Mouse (Mus musculus): ENCODE results near the gene Acr. TPM values are rescaled to one million over a fixed set of nuclear protein-coding genes. Genes with fewer than 3 reads are reported as not detected.

The Acr gene
- polyA plus RNA-seq, 1 experiment from 2014 or later = 0.40 TPM

GRCm38 (mm10) chr15:89526776-89527325, 41.3 kb upstream of the Acr start:
- H3K9me3 ChIP-seq (ENCODE audit: control insufficient read depth, low read length) = no peaks in the 10 kb centered on the region
- no peaks in the 10 kb centered on the region for H3K36me3 ChIP-seq (ENCODE audit: control insufficient read depth, insufficient read depth, low read length)
- H3K27me3 ChIP-seq (ENCODE audit: control insufficient read depth, insufficient read depth, low read length) = peaks cover 21% of the 10 kb centered on the region
- H3K27ac ChIP-seq (ENCODE audit: low read depth, low read length) = no peak overlapping the region
- H3K9ac ChIP-seq (ENCODE audit: low read length) = no peak overlapping the region
- H3K4me1 ChIP-seq (ENCODE audit: control insufficient read depth, insufficient read depth, low read length) = no peaks in the 10 kb centered on the region
- DNase-seq (ENCODE audit: low spot score) = no peak
- no peak overlapping the region for H3K4me2 ChIP-seq (ENCODE audit: low read depth)
- WGBS = 92% methylated on average over 19 of the region's 19 CpGs
- ATAC-seq (ENCODE audit: insufficient read depth, low FRiP score, low TSS enrichment) = no peak
- no peak overlapping the region for H3K4me3 ChIP-seq (ENCODE audit: low read depth, low read length)

DNA sequence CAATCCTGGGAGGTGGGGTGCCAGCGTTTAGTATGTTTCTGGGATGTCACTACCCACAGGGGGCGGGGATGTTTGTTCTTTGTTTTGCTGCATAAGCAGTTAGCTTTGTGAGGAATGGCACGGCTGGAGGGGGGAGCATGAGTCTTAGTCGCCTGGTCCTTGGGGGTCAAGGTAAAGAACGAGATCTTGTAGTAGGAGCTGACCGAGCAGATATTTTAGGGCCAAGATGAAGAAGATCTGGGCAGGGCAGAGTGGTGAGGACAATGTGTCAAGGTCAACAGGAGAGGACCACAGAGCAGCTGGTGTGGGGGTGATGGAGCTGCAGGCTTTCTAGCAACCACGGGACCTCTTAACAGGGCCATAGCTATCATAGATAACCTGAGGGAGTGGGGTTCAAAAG, 40.7 kb upstream of the Acr start:
- H3K4me2 ChIP-seq (ENCODE audit: low read depth) = no peak overlapping the region

DNA sequence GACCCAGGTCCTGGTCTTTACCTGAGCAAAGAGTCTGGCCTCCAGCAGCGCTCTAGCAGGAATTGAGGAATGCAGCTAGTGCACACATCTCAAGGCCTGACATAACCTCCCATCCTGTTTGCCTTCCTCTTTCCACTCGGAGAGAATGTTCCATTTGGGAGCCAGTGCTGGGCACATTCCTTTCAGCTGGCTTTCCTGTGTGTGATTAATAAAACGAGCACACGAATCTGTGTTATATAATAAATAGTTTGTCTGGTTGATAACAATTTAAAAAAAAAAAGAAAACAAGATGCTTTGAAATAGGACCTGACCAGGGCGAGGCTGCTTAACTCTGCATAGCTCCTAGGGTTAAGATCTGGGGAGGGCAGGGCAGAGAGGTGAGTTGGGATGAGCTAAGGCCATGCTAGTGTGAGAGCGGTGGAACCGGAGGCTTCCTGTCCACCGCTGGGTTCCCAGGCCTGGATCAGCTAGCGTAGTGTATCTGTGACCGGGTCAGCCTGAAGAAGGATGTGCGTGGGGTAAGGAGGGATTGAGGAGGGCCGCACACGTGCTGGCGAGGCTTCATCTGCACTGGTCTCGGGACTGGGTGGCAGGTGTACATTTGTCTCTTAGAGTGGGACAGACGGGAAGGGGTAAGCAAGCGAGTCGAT, 39.8 kb upstream of the Acr start:
- H3K9ac ChIP-seq (ENCODE audit: low read length) = no peak overlapping the region
- 88% methylated on average over 18 of the region's 18 CpGs for WGBS
- H3K27me3 ChIP-seq (ENCODE audit: control insufficient read depth, insufficient read depth, low read length) = peaks cover 14% of the 10 kb centered on the region
- H3K4me2 ChIP-seq (ENCODE audit: low read depth) = no peak overlapping the region
- no peak overlapping the region for H3K4me3 ChIP-seq (ENCODE audit: low read depth, low read length)
- H3K27ac ChIP-seq (ENCODE audit: low read depth, low read length) = no peak overlapping the region
- no peaks in the 10 kb centered on the region for H3K36me3 ChIP-seq (ENCODE audit: control insufficient read depth, insufficient read depth, low read length)
- no peaks in the 10 kb centered on the region for H3K9me3 ChIP-seq (ENCODE audit: control insufficient read depth, low read length)
- peaks cover 3% of the 10 kb centered on the region; the same call in 1 of the 2 replicates for H3K4me1 ChIP-seq (ENCODE audit: control insufficient read depth, insufficient read depth, low read length)
- ATAC-seq (ENCODE audit: insufficient read depth, low FRiP score, low TSS enrichment) = no peak
- no peak for DNase-seq (ENCODE audit: low spot score)

More for the DNA sequence above, 40.7 kb upstream of the Acr start:
- H3K9ac ChIP-seq (ENCODE audit: low read length) = no peak overlapping the region
- DNase-seq (ENCODE audit: low spot score) (no peak), ATAC-seq (ENCODE audit: insufficient read depth, low FRiP score, low TSS enrichment) (no peak)
- no peak overlapping the region for H3K27ac ChIP-seq (ENCODE audit: low read depth, low read length)
- 0 out of 2 replicates have a peak, but pooled peaks cover 2% of the 10 kb centered on the region for H3K4me1 ChIP-seq (ENCODE audit: control insufficient read depth, insufficient read depth, low read length)
- 83% methylated on average over 7 of the region's 7 CpGs for WGBS
- H3K27me3 ChIP-seq (ENCODE audit: control insufficient read depth, insufficient read depth, low read length) = peaks cover 21% of the 10 kb centered on the region
- H3K36me3 ChIP-seq (ENCODE audit: control insufficient read depth, insufficient read depth, low read length) = no peaks in the 10 kb centered on the region
- H3K9me3 ChIP-seq (ENCODE audit: control insufficient read depth, low read length) = no peaks in the 10 kb centered on the region
- no peak overlapping the region for H3K4me3 ChIP-seq (ENCODE audit: low read depth, low read length)

GRCm38 (mm10) chr15:89528923-89529322, 39.2 kb upstream of the Acr start:
- no peak overlapping the region for H3K27ac ChIP-seq (ENCODE audit: low read depth, low read length)
- WGBS = 92% methylated on average over 10 of the region's 10 CpGs
- DNase-seq (ENCODE audit: low spot score) = no peak
- H3K36me3 ChIP-seq (ENCODE audit: control insufficient read depth, insufficient read depth, low read length) = no peaks in the 10 kb centered on the region
- peaks cover 3% of the 10 kb centered on the region; the same call in 1 of the 2 replicates for H3K4me1 ChIP-seq (ENCODE audit: control insufficient read depth, insufficient read depth, low read length)
- no peak overlapping the region for H3K4me2 ChIP-seq (ENCODE audit: low read depth)
- H3K9ac ChIP-seq (ENCODE audit: low read length) = no peak overlapping the region
- H3K9me3 ChIP-seq (ENCODE audit: control insufficient read depth, low read length) = no peaks in the 10 kb centered on the region
- no peak overlapping the region for H3K4me3 ChIP-seq (ENCODE audit: low read depth, low read length)
- ATAC-seq (ENCODE audit: insufficient read depth, low FRiP score, low TSS enrichment) = no peak
- peaks cover 12% of the 10 kb centered on the region for H3K27me3 ChIP-seq (ENCODE audit: control insufficient read depth, insufficient read depth, low read length)

DNA sequence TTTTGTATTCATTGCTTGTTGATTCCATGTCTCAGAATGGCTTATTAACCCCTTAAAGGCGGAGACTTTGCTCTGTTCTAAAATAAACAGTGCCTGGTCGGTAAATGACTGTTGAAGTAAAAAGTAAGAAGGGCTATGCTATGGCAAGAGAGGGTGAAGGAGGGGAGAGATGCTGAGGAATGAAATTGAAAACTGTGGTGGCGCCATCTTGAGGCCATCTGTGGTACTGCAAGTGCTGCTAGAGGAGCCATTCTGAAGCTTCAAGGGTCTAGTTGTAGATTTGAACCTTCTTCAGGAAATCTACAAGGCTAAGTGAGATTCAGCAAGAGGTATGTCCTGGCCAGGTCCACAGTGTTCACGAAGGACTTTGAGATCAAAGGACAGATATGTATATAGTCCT, 37.8 kb upstream of the Acr start:
- no peak overlapping the region for H3K4me2 ChIP-seq (ENCODE audit: low read depth)

GRCm38 (mm10) chr15:89531399-89531798, 36.7 kb upstream of the Acr start:
- WGBS = 95% methylated on average over 5 of the region's 5 CpGs
- no peak for DNase-seq (ENCODE audit: low spot score)

More for the DNA sequence above, 37.8 kb upstream of the Acr start:
- WGBS = 5% methylated on average over 4 of the region's 4 CpGs
- Histone ChIP-seq H3K27ac (ENCODE audit: low read depth, low read length) (no peak overlapping the region), H3K36me3 (ENCODE audit: control insufficient read depth, insufficient read depth, low read length) (no peaks in the 10 kb centered on the region), H3K9me3 (ENCODE audit: control insufficient read depth, low read length) (no peaks in the 10 kb centered on the region), H3K27me3 (ENCODE audit: control insufficient read depth, insufficient read depth, low read length) (no peaks in the 10 kb centered on the region), H3K4me3 (ENCODE audit: low read depth, low read length) (no peak overlapping the region), H3K4me1 (ENCODE audit: control insufficient read depth, insufficient read depth, low read length) (peaks cover 3% of the 10 kb centered on the region; the same call in 1 of the 2 replicates), H3K9ac (ENCODE audit: low read length) (no peak overlapping the region)
- DNase-seq (ENCODE audit: low spot score) (peak; percentile 73), ATAC-seq (ENCODE audit: insufficient read depth, low FRiP score, low TSS enrichment) (no peak)

DNA sequence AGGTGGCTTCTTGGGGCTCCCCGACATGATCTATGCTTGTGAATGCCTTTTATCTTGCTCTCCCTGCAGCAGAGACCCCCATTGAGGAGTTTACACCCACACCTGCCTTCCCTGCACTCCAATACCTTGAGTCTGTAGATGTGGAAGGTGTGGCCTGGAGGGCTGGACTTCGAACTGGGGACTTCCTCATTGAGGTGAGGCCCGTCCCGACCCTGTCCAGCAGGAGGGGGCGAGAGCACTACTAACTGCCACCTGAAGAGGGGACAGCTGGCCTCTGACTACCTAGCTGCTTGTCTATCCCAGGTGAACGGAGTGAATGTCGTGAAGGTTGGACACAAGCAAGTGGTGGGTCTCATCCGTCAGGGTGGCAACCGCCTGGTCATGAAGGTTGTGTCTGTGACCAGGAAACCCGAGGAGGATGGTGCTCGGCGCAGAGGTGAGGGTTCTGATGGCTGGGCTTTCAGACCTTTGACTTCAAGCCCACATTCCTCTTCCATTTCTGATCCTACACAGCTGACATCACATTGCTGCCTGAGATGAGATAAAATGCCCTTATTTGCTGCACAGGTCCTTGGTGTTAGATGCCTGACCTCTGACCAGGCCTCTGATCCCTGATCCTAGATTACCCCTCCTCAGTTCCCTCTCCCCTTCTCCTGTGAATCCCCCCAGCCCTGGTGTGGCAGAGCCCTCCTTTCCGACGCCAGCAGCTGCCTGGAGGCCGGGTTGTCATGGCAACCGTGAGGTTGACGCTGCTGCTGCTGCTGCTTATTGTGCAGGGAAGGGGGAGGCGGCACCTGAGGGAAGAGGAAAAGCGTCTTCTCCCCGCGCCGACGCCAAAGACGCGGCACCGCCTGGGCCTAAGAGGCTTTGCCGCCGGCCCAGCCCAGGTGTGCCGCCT, 35.9 kb upstream of the Acr start:
- ATAC-seq (ENCODE audit: insufficient read depth, low FRiP score, low TSS enrichment) = peak; percentile 82
- Histone ChIP-seq H3K9ac (ENCODE audit: low read length) (peak overlapping the region; percentile 56), H3K4me1 (ENCODE audit: control insufficient read depth, insufficient read depth, low read length) (peaks cover 3% of the 10 kb centered on the region; the same call in 1 of the 2 replicates), H3K27ac (ENCODE audit: low read depth, low read length) (no peak overlapping the region), H3K4me3 (ENCODE audit: low read depth, low read length) (peak overlapping the region; percentile 19), H3K27me3 (ENCODE audit: control insufficient read depth, insufficient read depth, low read length) (no peaks in the 10 kb centered on the region), H3K4me2 (ENCODE audit: low read depth) (peak overlapping the region; percentile 44), H3K9me3 (ENCODE audit: control insufficient read depth, low read length) (no peaks in the 10 kb centered on the region), H3K36me3 (ENCODE audit: control insufficient read depth, insufficient read depth, low read length) (no peaks in the 10 kb centered on the region)
- 25% methylated on average over 29 of the region's 29 CpGs for WGBS
- peak; percentile 82 for DNase-seq (ENCODE audit: low spot score)

More at GRCm38 (mm10) chr15:89531399-89531798, 36.7 kb upstream of the Acr start:
- Histone ChIP-seq H3K4me1 (ENCODE audit: control insufficient read depth, insufficient read depth, low read length) (peaks cover 3% of the 10 kb centered on the region; the same call in 1 of the 2 replicates), H3K27ac (ENCODE audit: low read depth, low read length) (no peak overlapping the region), H3K36me3 (ENCODE audit: control insufficient read depth, insufficient read depth, low read length) (no peaks in the 10 kb centered on the region), H3K9ac (ENCODE audit: low read length) (no peak overlapping the region), H3K4me3 (ENCODE audit: low read depth, low read length) (no peak overlapping the region), H3K27me3 (ENCODE audit: control insufficient read depth, insufficient read depth, low read length) (no peaks in the 10 kb centered on the region), H3K4me2 (ENCODE audit: low read depth) (no peak overlapping the region), H3K9me3 (ENCODE audit: control insufficient read depth, low read length) (no peaks in the 10 kb centered on the region)
- no peak for ATAC-seq (ENCODE audit: insufficient read depth, low FRiP score, low TSS enrichment)

GRCm38 (mm10) chr15:89532924-89533842, 34.9 kb upstream of the Acr start:
- DNase-seq (ENCODE audit: low spot score) = no peak
- peak overlapping the region; percentile 56 for H3K9ac ChIP-seq (ENCODE audit: low read length)
- H3K27ac ChIP-seq (ENCODE audit: low read depth, low read length) = no peak overlapping the region
- H3K4me2 ChIP-seq (ENCODE audit: low read depth) = peak overlapping the region; percentile 44
- ATAC-seq (ENCODE audit: insufficient read depth, low FRiP score, low TSS enrichment) = 0 out of 2 replicates have a peak, but pooled peaks have one; percentile 13
- no peaks in the 10 kb centered on the region for H3K9me3 ChIP-seq (ENCODE audit: control insufficient read depth, low read length)
- H3K4me1 ChIP-seq (ENCODE audit: control insufficient read depth, insufficient read depth, low read length) = peaks cover 3% of the 10 kb centered on the region; the same call in 1 of the 2 replicates
- H3K36me3 ChIP-seq (ENCODE audit: control insufficient read depth, insufficient read depth, low read length) = no peaks in the 10 kb centered on the region
- peak overlapping the region; percentile 19 for H3K4me3 ChIP-seq (ENCODE audit: low read depth, low read length)
- H3K27me3 ChIP-seq (ENCODE audit: control insufficient read depth, insufficient read depth, low read length) = no peaks in the 10 kb centered on the region
- 75% methylated on average over 23 of the region's 23 CpGs for WGBS
